Mouse (Mus musculus): ENCODE results near the gene March6.

GRCm38 (mm10) chr15:31537706-31538105, 6.9 kb upstream of the March6 start:
- TF ChIP-seq CTCF (IDR thresholded peaks at IDR 0.05; ENCODE audit: low read depth) (no peak), EP300 (optimal IDR thresholded peaks at IDR 0.05) (no peak)
